Mouse (Mus musculus) heart, postnatal 0 days (tissue): Measurements from ENCODE around the gene Gm10031.

Source experiments
- CTCF ChIP-seq: IDR thresholded peaks from 2 replicates; pipeline ENCODE4 v1.5.1; 2016; ENCODE audit warnings: antibody characterized with exemption, control low read depth, low read depth
- EP300 ChIP-seq: IDR thresholded peaks from 2 replicates; pipeline ENCODE4 v1.6.1; 2016; ENCODE audit warnings: antibody characterized with exemption, low read depth

DNA sequence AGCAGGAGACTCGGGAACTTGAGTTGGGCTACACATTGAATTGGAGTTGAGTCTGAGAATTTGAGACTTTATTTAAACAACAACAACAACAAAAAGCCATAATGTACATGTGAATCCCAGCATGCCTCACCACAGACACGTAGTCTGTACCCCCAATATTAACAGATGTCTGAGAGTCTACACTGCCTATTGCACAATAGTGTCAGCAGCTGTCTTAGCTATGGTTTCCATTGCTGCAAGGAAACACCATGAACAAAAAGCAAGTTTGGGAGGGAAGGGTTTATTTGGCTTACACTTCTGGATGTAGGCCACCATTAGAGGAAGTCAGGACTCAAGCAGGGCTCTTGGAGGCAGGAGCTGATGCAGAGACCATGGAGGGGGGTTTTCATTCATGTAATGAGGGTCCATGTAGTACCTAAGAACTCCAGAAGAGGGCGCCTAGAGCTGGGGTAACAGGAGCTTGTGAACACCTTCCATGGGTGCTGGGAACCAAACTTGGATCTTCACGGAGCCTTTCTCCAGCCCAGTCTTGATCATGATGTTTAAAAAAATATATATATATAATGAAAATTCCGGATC, 18.8 kb upstream of the Gm10031 start:
- TF ChIP-seq CTCF (no peak), EP300 (no peak)
